Mouse (Mus musculus): ENCODE data around the gene Rpl12.
A peak's percentile ranks its signal among the peaks of the same experiment; 100 is the strongest.

Rpl12 gene

DNA sequence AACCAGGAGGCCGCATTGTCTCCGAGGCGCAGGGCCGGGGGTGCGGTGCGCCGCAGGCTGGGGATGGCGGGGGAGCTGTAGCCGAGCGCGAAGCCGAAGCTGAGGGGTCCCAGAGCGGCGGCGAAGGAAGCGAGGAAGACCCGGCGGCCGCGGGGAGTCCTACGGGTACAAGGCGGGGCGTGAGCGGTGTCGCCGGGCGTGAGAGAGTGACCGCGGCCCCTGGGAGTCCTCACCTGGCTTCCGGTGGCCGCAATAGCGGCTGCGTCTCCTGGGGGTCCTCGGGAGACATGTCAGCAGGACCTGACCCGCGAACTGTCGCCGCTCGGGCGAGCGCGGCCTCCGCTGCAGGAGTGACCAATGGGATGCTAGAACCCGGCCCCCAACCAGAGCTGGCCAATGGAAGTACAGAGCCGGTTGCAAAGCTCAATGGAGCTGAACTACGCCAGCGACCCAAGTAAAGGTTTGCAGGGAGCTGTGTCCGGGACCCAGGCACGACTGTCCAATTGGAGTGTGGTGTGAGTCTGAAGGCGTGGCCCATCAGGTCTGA lies 20.4 kb downstream of the Rpl12 start, which contains the start of gene Slc2a8:
TSS of gene Slc2a8 (minus strand) at position 359 of the 547 bp plus-strand sequence.
- DNase-seq (ENCODE audit: low spot score), result peak; percentile 97

DNA sequence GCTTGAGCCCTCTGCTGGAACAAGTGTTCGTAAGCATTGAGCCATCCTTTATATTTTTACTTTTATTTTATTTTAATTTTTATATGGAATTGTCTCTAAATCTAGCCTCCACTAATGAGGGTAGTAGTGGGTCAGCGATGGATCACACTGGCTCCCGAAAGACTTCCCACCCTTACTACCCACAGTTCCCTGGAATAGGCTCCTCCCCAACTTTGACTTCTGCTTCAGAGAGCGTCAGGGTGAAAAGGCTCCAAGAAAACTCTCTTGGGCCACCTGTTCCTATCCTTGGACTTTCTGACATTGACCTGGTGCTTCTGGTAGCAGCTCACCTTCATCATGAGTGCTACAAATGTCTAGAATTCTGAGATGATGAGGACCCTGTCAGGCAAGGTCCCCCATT lies 21.3 kb downstream of the Rpl12 start:
- peak; percentile 36 for DNase-seq (ENCODE audit: low spot score)

DNA sequence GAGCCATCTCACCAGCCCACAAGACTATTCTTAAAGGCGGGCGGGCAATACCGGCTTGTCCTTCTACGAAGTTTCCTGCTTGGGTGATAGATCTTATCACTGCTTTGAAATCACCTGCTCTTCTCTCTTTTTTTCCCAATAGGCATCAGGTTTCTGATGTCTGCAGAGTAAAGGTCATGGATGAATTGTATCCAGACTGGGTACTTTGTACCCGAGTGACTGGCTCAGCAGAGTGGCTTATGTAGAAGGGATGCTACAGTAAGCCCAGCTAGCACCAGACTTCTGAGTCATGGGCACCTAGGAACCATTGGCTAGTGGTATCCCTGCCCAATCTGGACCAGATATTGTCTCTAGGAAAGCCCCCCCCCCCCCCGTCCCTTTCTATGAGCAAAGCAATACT lies 22.3 kb downstream of the Rpl12 start:
- no peak for DNase-seq (ENCODE audit: low spot score)

DNA sequence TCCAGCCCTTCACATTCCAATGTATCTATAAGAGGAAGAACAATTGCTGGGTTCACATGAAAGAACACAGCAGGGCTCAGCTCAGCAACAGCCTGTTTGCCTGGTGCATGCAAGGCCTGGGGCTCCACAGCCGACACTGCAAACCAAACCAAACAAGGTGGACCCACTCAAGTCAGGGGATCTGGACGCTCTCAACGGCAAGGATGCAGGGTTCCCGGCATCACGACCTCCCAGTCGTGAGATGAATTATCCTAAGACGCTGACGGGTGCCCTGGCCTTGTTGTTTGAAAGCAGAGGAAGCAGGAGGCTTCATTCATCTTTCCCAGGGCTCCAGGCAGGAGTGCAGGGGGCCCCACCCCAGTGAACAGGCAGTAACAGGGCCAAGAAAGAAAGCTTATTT lies 24.5 kb downstream of the Rpl12 start:
- DNase-seq (ENCODE audit: low spot score), result no peak

DNA sequence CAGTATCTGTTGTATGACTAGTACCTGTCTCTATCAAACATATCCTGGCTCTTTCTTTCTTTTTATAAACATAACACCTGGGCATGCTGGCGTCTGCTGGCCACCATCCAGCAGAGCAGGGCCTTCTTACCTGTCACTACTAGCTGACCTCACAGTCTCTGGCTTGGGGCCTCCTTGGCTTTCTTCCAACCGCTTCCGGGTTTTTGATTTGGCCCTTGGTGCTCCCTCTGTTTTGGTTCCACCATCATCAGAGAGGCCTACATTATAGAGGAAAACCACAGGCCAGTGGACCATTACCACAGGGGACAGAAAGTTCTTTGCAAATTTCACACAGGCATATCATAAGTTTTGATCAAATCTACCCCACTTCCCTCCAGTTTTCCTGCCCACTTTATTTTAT lies 28.0 kb downstream of the Rpl12 start:
- no peak for DNase-seq (ENCODE audit: low spot score)

DNA sequence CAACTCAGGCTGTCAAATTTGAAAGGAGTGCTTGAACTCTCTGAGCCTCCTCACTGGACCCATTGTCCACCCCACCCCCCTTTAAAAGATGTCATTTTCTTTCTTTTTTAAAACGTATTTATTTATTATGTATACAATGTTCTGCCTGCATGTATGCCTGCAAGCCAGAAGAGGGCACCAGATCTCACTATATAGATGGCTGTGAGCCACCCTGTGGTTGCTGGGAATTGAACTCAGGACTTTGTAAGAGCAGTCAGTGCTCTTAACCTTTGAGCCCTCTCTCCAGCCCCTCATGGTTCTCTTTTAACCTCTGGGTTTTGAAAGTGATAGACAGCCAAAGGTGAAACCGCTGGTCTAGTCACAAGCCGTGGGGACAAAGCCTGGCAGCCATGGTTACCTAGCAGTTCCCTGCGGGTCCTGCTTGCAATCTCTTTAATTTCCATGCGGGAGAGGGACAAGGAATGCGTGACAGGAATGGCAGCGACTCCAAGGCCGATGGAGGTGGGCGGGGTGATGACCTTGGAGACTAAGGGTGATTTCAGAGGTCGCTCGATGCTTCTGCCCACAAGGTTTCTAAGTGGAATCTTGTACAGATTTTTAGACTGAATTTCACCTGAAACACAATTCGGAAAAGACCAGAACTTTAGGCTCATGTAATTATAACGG lies 28.9 kb downstream of the Rpl12 start:
- peak; percentile 54 for DNase-seq (ENCODE audit: low spot score)

DNA sequence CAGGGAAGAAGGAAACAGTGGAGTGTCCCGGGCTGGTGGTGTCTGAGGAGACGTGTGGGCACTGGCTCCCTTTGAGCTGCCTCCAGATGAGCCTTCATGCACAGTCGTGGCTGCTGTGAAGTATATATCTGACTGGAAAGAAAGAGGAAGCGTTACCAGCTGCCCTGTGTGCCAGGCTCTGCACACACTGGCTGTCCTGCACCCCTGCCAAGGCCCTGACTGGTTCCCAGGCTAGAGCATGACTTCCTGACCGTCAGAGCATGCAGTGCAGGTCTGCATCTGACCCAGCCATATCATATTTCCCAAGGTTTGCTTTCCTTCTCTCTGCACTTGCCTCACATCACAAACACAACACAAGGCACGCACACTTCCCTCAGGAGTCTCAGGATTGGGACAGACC lies 30.8 kb downstream of the Rpl12 start:
- DNase-seq (ENCODE audit: low spot score), result no peak

DNA sequence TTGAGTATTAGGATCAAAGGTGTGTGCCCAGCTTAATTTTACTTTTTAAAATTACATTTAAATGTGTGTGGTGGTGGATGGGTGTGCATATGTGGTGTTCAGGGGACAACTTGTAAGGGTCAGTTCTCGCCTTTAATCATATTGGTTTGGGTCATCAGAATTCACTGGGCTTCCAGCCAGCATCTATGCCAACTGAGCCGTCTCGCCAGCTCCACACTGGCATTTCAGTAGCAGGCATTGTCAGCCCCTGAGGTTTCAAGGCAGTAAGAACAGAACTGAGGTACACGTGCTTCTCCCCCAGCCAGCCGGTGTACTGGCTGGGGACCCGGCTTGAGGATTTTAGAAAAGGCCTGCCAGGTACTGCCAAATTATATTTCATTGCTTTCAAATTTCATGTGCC lies 35.7 kb downstream of the Rpl12 start:
- DNase-seq (ENCODE audit: low spot score), result no peak

DNA sequence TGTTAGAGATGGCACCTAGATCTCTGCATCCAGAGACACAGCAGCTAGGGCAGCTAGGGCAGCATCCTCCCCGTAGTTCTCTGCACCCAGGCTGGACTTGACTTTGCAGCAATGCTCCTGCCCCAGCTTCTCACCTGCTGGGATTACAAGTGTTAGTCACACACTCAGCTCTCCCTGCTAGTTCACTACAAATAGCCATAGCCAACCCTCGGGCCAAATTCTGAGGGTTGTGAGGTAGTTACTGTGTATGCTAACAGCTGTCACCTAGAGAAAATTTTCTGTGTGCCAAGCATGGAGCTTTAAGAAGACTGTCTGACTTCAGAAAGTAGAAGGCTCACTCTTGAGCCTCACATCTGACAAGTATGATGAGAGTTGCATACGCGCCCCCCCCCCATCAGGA lies 36.4 kb downstream of the Rpl12 start:
- no peak for DNase-seq (ENCODE audit: low spot score)

DNA sequence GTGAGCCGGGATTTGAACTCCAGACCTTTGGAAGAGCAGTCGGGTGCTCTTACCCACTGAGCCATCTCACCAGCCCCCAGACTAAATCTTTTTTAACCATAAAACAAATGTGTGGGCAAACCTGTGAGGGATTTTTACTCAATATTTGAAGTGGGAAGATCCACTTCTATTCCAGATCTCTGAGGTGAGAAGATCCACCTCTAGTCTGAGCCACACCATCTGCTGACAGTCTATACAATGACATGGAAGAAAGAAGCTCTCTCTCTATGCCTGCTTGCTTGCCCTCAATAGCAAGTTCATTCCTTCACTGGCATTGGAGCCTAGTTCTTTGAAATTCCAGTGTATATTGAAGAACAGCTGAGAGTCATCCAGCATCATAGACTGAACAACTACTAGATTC lies 38.4 kb downstream of the Rpl12 start:
- no peak for DNase-seq (ENCODE audit: low spot score)

DNA sequence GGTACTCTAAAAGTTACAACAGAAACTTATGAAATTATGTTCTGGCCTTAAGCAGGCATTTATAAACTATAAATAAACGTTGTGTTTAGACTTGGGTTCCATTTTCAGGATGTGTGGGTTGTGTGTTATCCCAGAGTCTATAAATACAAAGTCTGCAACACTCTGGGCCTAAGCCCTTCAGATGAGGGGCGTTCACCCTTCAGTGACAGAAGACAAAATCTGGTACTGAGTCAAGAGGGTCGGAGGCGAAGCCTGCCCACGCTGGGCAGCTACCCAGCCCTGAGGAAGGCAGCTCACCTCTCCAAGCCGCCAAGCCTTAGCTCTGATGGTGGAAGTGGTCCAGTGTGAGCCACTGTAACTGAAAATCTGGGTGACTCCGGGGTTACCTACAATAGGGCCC lies 40.8 kb downstream of the Rpl12 start:
- no peak for DNase-seq (ENCODE audit: low spot score)

DNA sequence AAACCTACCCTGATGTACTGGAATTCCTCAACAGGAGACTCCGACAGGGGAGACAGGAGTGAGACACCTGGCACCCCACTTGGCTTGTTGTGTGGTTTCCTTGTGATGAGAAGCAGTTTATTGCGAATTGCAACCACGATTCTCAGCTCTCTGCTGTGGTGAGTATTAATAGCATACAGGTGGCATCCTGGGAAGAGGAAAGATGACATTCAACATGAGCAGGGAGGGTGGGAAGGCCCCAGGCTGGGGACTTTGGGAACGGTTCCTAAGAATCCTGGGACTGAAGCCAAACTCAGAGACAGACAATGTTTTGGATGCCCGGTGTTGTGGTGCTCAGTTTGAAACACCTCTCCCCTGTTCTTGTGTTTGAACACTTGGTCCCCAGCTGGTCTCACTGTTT lies 43.7 kb downstream of the Rpl12 start:
- no peak for DNase-seq (ENCODE audit: low spot score)

DNA sequence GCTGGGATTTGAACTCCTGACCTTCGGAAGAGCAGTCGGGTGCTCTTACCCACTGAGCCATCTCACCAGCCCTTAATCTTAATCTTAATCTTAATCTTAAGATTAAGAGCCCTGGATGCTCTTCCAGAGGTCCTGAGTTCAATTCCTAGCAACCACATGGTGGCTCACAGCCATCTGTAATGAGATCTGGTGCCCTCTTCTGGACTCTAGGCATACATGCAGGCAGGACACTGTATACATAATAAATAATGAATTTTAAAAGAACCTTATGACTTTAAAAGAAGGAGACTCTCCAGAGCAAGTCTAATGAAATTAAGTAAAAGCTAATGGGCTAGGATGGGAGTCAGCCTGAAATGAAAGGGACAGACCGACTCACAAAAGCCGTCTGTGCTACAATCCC lies 47.7 kb downstream of the Rpl12 start:
- DNase-seq (ENCODE audit: low spot score), result peak; percentile 26

DNA sequence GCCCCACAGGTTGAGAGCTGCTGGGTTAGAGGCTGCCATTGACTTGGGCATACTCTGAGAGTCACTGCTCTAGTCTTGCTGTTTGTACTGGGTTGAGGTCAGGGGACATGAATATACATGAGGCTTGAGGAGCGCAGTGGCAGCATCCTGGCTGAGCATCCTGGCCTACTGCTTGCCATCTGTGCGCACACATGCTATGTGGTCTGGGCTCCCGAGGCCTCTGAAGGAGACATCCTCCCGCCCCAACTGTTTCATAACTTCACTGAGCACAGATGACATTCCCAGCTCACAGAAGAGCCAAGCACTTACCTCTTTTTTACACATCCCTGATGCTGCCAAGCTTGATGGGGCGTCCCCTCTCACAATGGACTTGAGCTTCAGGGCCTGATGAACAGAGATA lies 53.5 kb downstream of the Rpl12 start:
- peak; percentile 8 for DNase-seq (ENCODE audit: low spot score)

Data from embryo, embryonic 10.5 days (tissue).